Mouse (Mus musculus) heart, embryonic 12.5 days (tissue): ENCODE measurements around the gene Il5. TPM values are rescaled to one million over a fixed set of nuclear protein-coding genes. Genes with fewer than 3 reads are reported as not detected.

Source experiments
- ATAC-seq: fragments of 200-750 bp; cut with Nextera tagmentation; 2 replicates; pipeline ENCODE4 v1.8.0; 2017; ENCODE audit warnings: moderate TSS enrichment, moderate library complexity; ENCODE audit not compliant: insufficient number of reproducible peaks, low FRiP score
- H3K27ac ChIP-seq: fragments of 300-500 bp; sonication (generic); 2 replicates; pipeline ENCODE4 v1.5.1; 2016; ENCODE audit warnings: mild to moderate bottlenecking, moderate library complexity; ENCODE audit not compliant: poor library complexity, severe bottlenecking
- H3K27me3 ChIP-seq: fragments of 300-500 bp; sonication (generic); replicated peaks from 2 replicates; pipeline ENCODE4 v1.6.1; 2016; ENCODE audit warnings: mild to moderate bottlenecking, moderate library complexity
- H3K36me3 ChIP-seq: fragments of 300-500 bp; sonication (generic); 2 replicates; pipeline ENCODE4 v1.6.1; 2016; ENCODE audit warnings: mild to moderate bottlenecking, moderate library complexity
- H3K4me1 ChIP-seq: fragments of 300-500 bp; sonication (generic); replicated peaks from 2 replicates; pipeline ENCODE4 v1.6.1; 2016; ENCODE audit warnings: mild to moderate bottlenecking
- H3K4me2 ChIP-seq: fragments of 300-500 bp; sonication (generic); 2 replicates; pipeline ENCODE4 v1.6.1; 2016; ENCODE audit warnings: mild to moderate bottlenecking, moderate library complexity
- H3K4me3 ChIP-seq: fragments of 300-500 bp; sonication (generic); 2 replicates; pipeline ENCODE4 v1.5.1; 2016; ENCODE audit warnings: mild to moderate bottlenecking
- H3K9ac ChIP-seq: fragments of 300-500 bp; sonication (generic); 2 replicates; pipeline ENCODE4 v1.6.1; 2016; ENCODE audit warnings: mild to moderate bottlenecking, moderate library complexity
- H3K9me3 ChIP-seq: fragments of 300-500 bp; sonication (generic); replicated peaks from 2 replicates; pipeline ENCODE4 v1.6.1; 2016; ENCODE audit warnings: mild to moderate bottlenecking, moderate library complexity
- WGBS: fragments of 180-500 bp; shearing (Covaris S2); methylation state at CpG from one replicate; pipeline ENCODE4 v1.1.7; 2016; 5-methylcytosine and 5-hydroxymethylcytosine counted together
- polyA plus RNA-seq: library from polyadenylated mRNA; unstranded; fragments of >200 nt; fragmentation: Nextera tagmentation; extraction: Ambion mirVana; gene quantifications from 2 replicates; pipeline ENCODE4 v1.2.1, GENCODE M21; 2016

Gene Il5
- polyA plus RNA-seq: not detected in 2 replicates

DNA sequence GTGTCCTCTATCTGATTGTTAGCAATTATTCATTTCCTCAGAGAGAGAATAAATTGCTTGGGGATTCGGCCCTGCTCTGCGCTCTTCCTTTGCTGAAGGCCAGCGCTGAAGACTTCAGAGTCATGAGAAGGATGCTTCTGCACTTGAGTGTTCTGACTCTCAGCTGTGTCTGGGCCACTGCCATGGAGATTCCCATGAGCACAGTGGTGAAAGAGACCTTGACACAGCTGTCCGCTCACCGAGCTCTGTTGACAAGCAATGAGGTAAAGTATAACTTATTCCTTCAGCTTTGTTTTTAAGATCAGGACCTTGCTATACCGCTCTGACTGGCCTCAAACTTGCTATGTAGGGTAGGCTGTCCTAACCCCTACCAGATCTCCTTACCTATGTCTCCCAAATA lies at the start of gene Il5:
Il5 (plus strand) TSS at position 80 of the 400 bp plus-strand sequence.
- Histone ChIP-seq H3K4me3 (no peak within 1 kb of the TSS), H3K36me3 (no peaks in the 10 kb centered on the region), H3K9ac (no peak within 1 kb of the TSS), H3K27ac (no peak within 1 kb of the TSS), H3K4me2 (no peak within 1 kb of the TSS), H3K4me1 (no peaks in the 10 kb centered on the region), H3K9me3 (no peaks in the 10 kb centered on the region), H3K27me3 (0 out of 2 replicates have a peak, but pooled peaks cover 5% of the 10 kb centered on the region)
- WGBS: 77% methylated on average over 6 of the region's 6 CpGs
- ATAC-seq: no peak

DNA sequence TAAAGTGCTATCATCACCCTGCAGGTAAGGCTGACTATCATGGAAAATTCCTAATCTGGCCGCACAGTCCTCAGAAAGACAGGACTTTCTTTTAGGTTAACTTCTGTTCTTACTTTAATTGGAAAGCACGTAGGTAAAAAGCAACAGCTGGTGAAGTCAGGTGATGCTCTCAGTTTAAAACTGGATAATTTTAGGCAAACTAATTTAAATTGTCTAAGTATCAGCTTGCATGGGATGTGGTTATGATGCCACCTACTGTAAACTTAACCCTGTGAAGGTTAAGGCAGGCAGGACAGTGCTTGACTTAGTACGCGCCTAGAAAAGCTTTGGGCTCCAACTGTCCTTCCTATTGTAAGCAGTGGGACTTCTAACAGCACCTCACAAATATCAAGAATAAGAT lies 49.2 kb upstream of the Il5 start:
- no peak overlapping the region for H3K27ac ChIP-seq
- peaks cover 61% of the 10 kb centered on the region for H3K36me3 ChIP-seq
- H3K4me2 ChIP-seq: no peak overlapping the region
- H3K4me1 ChIP-seq: no peaks in the 10 kb centered on the region
- ATAC-seq: no peak
- H3K9ac ChIP-seq: no peak overlapping the region
- H3K9me3 ChIP-seq: no peaks in the 10 kb centered on the region
- H3K27me3 ChIP-seq: no peaks in the 10 kb centered on the region
- no peak overlapping the region for H3K4me3 ChIP-seq
- WGBS: 94% methylated on average over 4 of the region's 4 CpGs

GRCm38 (mm10) chr11:53680141-53680540 lies 40.5 kb upstream of the Il5 start:
- Histone ChIP-seq H3K36me3 (peaks cover 44% of the 10 kb centered on the region), H3K27ac (no peak overlapping the region), H3K9me3 (no peaks in the 10 kb centered on the region), H3K4me1 (peaks cover 15% of the 10 kb centered on the region), H3K4me3 (no peak overlapping the region), H3K4me2 (no peak overlapping the region), H3K9ac (no peak overlapping the region), H3K27me3 (no peaks in the 10 kb centered on the region)
- no peak for ATAC-seq
- 86% methylated on average over 4 of the region's 4 CpGs for WGBS

DNA sequence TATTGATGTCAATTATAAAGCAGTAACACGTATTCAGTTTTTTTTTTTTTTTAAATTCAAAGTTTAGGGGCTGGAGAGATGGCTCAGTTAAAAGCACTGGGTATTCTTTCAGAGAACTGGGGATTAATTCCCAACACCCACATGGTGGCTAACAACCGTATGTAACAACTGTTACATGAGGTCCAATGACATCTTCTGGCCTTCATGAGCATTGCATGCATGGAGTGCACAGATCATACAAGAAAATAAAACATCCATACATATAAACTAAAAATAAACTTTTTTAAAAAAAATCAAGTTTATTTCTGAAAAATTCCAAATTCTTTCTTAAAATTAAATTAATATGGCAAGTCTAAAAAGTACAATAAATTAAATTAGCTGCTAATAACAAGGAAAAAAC lies 38.9 kb upstream of the Il5 start:
- no peak for ATAC-seq
- Histone ChIP-seq H3K4me2 (no peak overlapping the region), H3K27me3 (no peaks in the 10 kb centered on the region), H3K9ac (no peak overlapping the region), H3K4me1 (peaks cover 15% of the 10 kb centered on the region), H3K4me3 (no peak overlapping the region), H3K27ac (no peak overlapping the region), H3K9me3 (no peaks in the 10 kb centered on the region), H3K36me3 (peaks cover 31% of the 10 kb centered on the region)
- 96% methylated on average over 2 of the region's 2 CpGs for WGBS

DNA sequence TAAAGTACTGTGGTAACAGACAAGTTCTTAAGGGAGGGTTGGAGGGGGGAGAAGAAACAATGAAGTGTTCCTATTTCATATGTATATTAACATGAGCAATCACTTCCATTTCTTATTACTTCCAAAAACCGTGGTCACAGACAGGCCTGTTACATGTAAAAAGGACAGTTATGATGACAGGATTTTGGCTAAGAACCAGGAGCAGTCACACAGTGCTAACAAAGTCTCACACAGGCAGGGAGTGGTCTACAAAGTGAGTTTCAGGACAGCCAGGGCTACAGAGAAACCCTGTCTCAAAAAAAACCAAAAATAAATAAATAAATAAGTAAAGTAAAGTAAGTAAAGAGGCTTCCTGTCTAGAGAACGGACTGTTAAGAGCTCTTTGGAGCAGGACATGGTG lies 38.4 kb upstream of the Il5 start:
- peaks cover 31% of the 10 kb centered on the region for H3K36me3 ChIP-seq
- no peaks in the 10 kb centered on the region for H3K27me3 ChIP-seq
- peak overlapping the region; percentile 7; the same call in 1 of the 2 replicates for H3K4me2 ChIP-seq
- ATAC-seq: no peak
- peak overlapping the region; percentile 76 for H3K27ac ChIP-seq
- no peak overlapping the region for H3K9ac ChIP-seq
- H3K4me1 ChIP-seq: peaks cover 15% of the 10 kb centered on the region
- 32% methylated on average over 2 of the region's 2 CpGs for WGBS
- no peak overlapping the region for H3K4me3 ChIP-seq
- H3K9me3 ChIP-seq: no peaks in the 10 kb centered on the region

DNA sequence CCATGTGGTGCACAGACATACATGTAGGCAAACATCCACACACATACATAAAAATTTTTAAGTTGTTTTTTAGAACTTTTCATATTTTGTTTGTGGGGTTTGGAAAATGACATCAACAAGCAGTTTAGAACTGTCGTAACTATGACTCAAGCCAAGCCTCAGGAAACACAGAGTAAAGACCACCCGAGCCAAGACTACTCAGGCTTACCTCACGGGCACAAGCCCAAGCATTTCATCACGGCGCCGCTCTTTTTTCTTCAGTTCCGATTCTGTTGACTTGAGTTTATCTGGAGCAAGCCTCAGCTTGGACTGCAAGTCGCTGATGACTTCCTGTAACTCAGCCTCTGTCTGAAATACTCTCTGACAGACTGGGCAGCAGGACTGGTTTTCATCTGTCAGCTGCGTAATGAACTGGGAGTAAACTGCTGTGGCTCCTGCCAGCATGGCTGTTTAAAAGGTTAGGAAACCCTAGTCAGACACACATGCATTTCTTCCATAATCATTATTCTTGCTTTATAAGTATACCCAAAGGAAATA lies 37.5 kb upstream of the Il5 start:
- WGBS: 41% methylated on average over 9 of the region's 9 CpGs
- H3K27me3 ChIP-seq: no peaks in the 10 kb centered on the region
- peaks cover 15% of the 10 kb centered on the region for H3K4me1 ChIP-seq
- peak overlapping the region; percentile 7; the same call in 1 of the 2 replicates for H3K4me2 ChIP-seq
- no peaks in the 10 kb centered on the region for H3K9me3 ChIP-seq
- H3K27ac ChIP-seq: peak overlapping the region; percentile 76
- H3K4me3 ChIP-seq: no peak overlapping the region
- peaks cover 29% of the 10 kb centered on the region for H3K36me3 ChIP-seq
- H3K9ac ChIP-seq: no peak overlapping the region
- 0 out of 2 replicates have a peak, but pooled peaks have one; percentile 42 for ATAC-seq

DNA sequence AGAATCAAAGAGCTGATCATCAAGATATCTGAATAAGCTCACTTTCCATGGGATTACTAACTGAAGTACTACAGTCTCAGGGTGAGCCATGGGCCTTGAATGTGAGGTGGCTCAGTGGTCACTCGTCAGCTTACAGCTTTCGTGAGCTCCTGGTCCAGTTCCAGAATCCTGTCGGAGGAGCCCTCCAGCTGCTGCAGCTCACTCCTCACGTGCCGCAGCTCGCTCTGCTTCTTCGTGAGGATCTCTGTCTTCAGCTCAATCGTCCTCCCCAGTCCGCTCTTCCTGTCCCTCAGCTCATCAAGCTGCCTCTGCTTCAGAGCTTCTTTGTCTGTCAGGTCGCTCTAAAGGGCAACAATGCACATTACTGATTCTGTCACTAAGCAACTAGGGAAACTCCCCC lies 28.6 kb upstream of the Il5 start:
- H3K4me2 ChIP-seq: no peak overlapping the region
- H3K9ac ChIP-seq: no peak overlapping the region
- ATAC-seq: no peak
- H3K27ac ChIP-seq: no peak overlapping the region
- H3K4me3 ChIP-seq: no peak overlapping the region
- no peaks in the 10 kb centered on the region for H3K9me3 ChIP-seq
- no peaks in the 10 kb centered on the region for H3K27me3 ChIP-seq
- WGBS: 57% methylated on average over 10 of the region's 10 CpGs
- H3K36me3 ChIP-seq: peaks cover 43% of the 10 kb centered on the region
- 0 out of 2 replicates have a peak, but pooled peaks cover 3% of the 10 kb centered on the region for H3K4me1 ChIP-seq

- H3K9ac ChIP-seq: no peak overlapping the region
- H3K4me2 ChIP-seq: no peak overlapping the region
- H3K9me3 ChIP-seq: no peaks in the 10 kb centered on the region
- peaks cover 60% of the 10 kb centered on the region for H3K36me3 ChIP-seq
- no peaks in the 10 kb centered on the region for H3K27me3 ChIP-seq
- no peak overlapping the region for H3K4me3 ChIP-seq
- no peaks in the 10 kb centered on the region for H3K4me1 ChIP-seq
- 78% methylated on average over 2 of the region's 2 CpGs for WGBS
- H3K27ac ChIP-seq: no peak overlapping the region
- ATAC-seq: no peak
Observed at GRCm38 (mm10) chr11:53698521-53698920, 22.1 kb upstream of the Il5 start.

DNA sequence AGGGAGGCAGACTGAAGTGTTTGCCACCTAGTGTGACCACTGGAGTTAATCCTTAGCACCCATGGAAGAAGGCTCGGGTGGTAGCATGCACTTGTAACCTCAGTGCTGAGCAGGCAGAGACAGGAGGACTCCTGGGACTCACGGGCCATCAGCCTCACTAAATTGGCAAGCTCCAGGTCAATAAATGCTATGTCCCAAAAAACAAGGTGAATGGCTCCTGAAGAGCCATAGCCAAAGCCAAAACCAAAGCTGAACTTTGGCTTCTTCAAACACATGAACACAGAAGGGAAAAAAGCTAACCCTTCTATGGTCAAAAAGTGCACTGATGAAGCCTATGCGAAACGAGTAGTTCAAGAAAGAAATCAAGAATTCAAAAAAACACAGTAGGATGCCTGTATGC lies 21.2 kb upstream of the Il5 start:
- Histone ChIP-seq H3K27me3 (no peaks in the 10 kb centered on the region), H3K9me3 (no peaks in the 10 kb centered on the region), H3K27ac (no peak overlapping the region), H3K9ac (no peak overlapping the region), H3K4me2 (no peak overlapping the region), H3K4me3 (no peak overlapping the region), H3K36me3 (peaks cover 60% of the 10 kb centered on the region), H3K4me1 (no peaks in the 10 kb centered on the region)
- WGBS: 86% methylated on average over 4 of the region's 4 CpGs
- ATAC-seq: no peak

- no peaks in the 10 kb centered on the region for H3K27me3 ChIP-seq
- H3K9ac ChIP-seq: peak overlapping the region; percentile 87
- H3K36me3 ChIP-seq: peaks cover 16% of the 10 kb centered on the region
- H3K27ac ChIP-seq: peak overlapping the region; percentile 73
- WGBS: 7% methylated on average over 29 of the region's 29 CpGs
- no peaks in the 10 kb centered on the region for H3K9me3 ChIP-seq
- peak overlapping the region; percentile 83 for H3K4me3 ChIP-seq
- peaks cover 8% of the 10 kb centered on the region for H3K4me1 ChIP-seq
- peak overlapping the region; percentile 87 for H3K4me2 ChIP-seq
- peak; percentile 64 for ATAC-seq
Observed at GRCm38 (mm10) chr11:53706236-53706933, 14.2 kb upstream of the Il5 start.

DNA sequence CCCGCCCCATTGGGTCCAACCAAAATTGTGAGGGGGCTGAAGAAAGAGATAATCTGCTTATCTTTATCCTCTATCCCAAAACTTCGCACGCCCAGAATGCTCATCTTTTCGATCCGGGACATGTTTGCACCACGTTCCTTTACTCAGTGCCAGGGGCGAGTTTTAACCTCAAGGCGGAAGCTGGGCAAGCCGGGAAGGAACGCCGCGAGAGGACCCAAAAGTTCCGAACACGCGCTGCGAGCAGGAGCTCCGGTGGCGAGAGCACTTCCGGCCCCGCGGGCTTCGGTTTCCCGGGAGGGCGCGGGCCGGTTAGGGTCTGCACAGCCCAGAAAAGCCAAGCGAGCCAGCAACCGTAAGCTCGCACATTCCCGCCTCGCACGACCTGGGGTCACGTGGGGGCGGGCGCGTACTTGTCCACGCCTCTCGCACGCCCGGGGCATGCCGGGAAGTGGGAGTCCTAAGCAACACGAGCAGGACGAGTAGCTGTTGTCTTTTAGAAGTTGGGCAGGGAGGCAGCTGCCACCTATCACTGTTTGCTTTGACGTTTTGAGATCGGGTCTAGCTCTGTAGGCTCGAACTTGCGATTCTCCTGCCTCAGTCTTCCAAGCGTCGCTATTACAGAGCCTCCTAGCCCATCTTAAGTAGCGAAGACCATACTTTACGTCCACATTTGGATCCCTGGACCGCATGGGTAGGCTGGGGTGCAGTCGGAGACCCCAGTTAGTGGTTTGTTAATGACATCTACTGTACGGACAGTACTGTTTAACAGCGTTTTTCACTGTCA lies 13.5 kb upstream of the Il5 start, which contains the start of gene Rad50:
Rad50 (minus strand) TSS at position 386 of the 784 bp plus-strand sequence.
- H3K4me3 ChIP-seq: peak within 1 kb of the TSS; percentile 83
- H3K9ac ChIP-seq: peak within 1 kb of the TSS; percentile 87
- ATAC-seq: peak; percentile 99
- H3K9me3 ChIP-seq: no peaks in the 10 kb centered on the region
- H3K4me1 ChIP-seq: peaks cover 8% of the 10 kb centered on the region
- H3K27ac ChIP-seq: peak within 1 kb of the TSS; percentile 73
- peaks cover 10% of the 10 kb centered on the region; the same call in 1 of the 2 replicates for H3K36me3 ChIP-seq
- no peaks in the 10 kb centered on the region for H3K27me3 ChIP-seq
- H3K4me2 ChIP-seq: peak within 1 kb of the TSS; percentile 87
- WGBS: 4% methylated on average over 55 of the region's 55 CpGs
